Mouse (Mus musculus): ENCODE measurements around the gene Hypk. TPM values are rescaled to one million over a fixed set of nuclear protein-coding genes. Genes with fewer than 3 reads are reported as not detected.

Hypk gene
- total and polyA plus RNA-seq, 3 experiments: 17.6 to 79.7 TPM; not detected in 1

- H3K36me3 ChIP-seq (ENCODE audit: control insufficient read depth in 1 of 2, insufficient read depth in 2 of 2, low read length in 2 of 2): peaks cover 0 to 30% of the 10 kb centered on the region in 2 experiments; a peak in 2 of 4 replicates
- peak; percentile 71 for DNase-seq (ENCODE audit: low read depth, low spot score)
- peak overlapping the region; percentile 49 to 65 for H3K4me3 ChIP-seq (ENCODE audit: control insufficient read depth in 1 of 2, insufficient read depth in 1 of 2, low read depth in 2 of 2, low read length in 2 of 2)
- no peak for TF ChIP-seq SIN3A (IDR thresholded peaks at IDR 0.05; ENCODE audit: low read length)
- 0 out of 2 replicates have a peak, but pooled peaks have one; percentile 23 for TF ChIP-seq MAZ (IDR thresholded peaks at IDR 0.05; ENCODE audit: low read depth, low read length)
- no peak for TF ChIP-seq USF2 (IDR thresholded peaks at IDR 0.05; ENCODE audit: borderline replicate concordance in 1 of 2, insufficient read depth in 1 of 2, low read depth in 1 of 2, low read length in 2 of 2)
- peak; percentile 18; the same call in 1 of the 2 replicates for TF ChIP-seq RAD21 (IDR thresholded peaks at IDR 0.05; ENCODE audit: low read depth, low read length)
- TF ChIP-seq RCOR1 (IDR thresholded peaks at IDR 0.05; ENCODE audit: low read depth, low read length): peak; percentile 82
- no peak for TF ChIP-seq TBP (IDR thresholded peaks at IDR 0.05; ENCODE audit: low read depth, low read length)
- 0 out of 2 replicates have a peak, but pooled peaks have one; percentile 17 for TF ChIP-seq SMC3 (IDR thresholded peaks at IDR 0.05; ENCODE audit: low read depth, low read length)
- TF ChIP-seq CTCF (IDR thresholded peaks at IDR 0.05 in 2 of 3, conservative IDR thresholded peaks at IDR 0.05 in 1 of 3; ENCODE audit: control insufficient read depth in 1 of 3, insufficient read depth in 1 of 3, low read depth in 2 of 3, low read length in 3 of 3, poor library complexity in 1 of 3, severe bottlenecking in 1 of 3): peak in 1 of 3 experiments; percentile 42; a peak in 2 of 6 replicates
- TF ChIP-seq USF1 (IDR thresholded peaks at IDR 0.05; ENCODE audit: low read depth, low read length): no peak
- H3K27me3 ChIP-seq (ENCODE audit: control insufficient read depth in 1 of 2, insufficient read depth in 2 of 2, low read length in 2 of 2): no peaks in the 10 kb centered on the region
- no peaks in the 10 kb centered on the region for H3K9me3 ChIP-seq (replicated peaks; ENCODE audit: insufficient read depth, low read length)
- H3K4me1 ChIP-seq (ENCODE audit: control insufficient read depth in 1 of 2, insufficient read depth in 2 of 2, low read length in 2 of 2): peaks cover 18 to 39% of the 10 kb centered on the region in 2 experiments
- H3K79me2 ChIP-seq (ENCODE audit: control insufficient read depth, insufficient read depth, low read length, poor library complexity): peaks cover 19% of the 10 kb centered on the region
- H3K9ac ChIP-seq (ENCODE audit: control insufficient read depth, low read depth, low read length, poor library complexity, severe bottlenecking): peak overlapping the region; percentile 62
- H3K27ac ChIP-seq (ENCODE audit: control insufficient read depth, low read depth, low read length): peak overlapping the region; percentile 90
Measured at GRCm38 (mm10) chr2:121448136-121448535, 5.0 kb upstream of the Hypk start.

- Histone ChIP-seq H3K9me3 (replicated peaks; ENCODE audit: insufficient read depth, low read length) (no peaks in the 10 kb centered on the region), H3K36me3 (ENCODE audit: control insufficient read depth in 1 of 2, insufficient read depth in 2 of 2, low read length in 2 of 2) (peaks cover 0 to 30% of the 10 kb centered on the region in 2 experiments; a peak in 2 of 4 replicates), H3K9ac (ENCODE audit: control insufficient read depth, low read depth, low read length, poor library complexity, severe bottlenecking) (peak within 1 kb of the TSS; percentile 84), H3K27me3 (ENCODE audit: control insufficient read depth in 1 of 2, insufficient read depth in 2 of 2, low read length in 2 of 2) (no peaks in the 10 kb centered on the region), H3K27ac (ENCODE audit: control insufficient read depth, low read depth, low read length) (peak within 1 kb of the TSS; percentile 90), H3K79me2 (ENCODE audit: control insufficient read depth, insufficient read depth, low read length, poor library complexity) (peaks cover 19% of the 10 kb centered on the region), H3K4me3 (ENCODE audit: control insufficient read depth in 1 of 2, insufficient read depth in 1 of 2, low read depth in 2 of 2, low read length in 2 of 2) (peak within 1 kb of the TSS; percentile 82 to 89), H3K4me1 (ENCODE audit: control insufficient read depth in 1 of 2, insufficient read depth in 2 of 2, low read length in 2 of 2) (peaks cover 18 to 39% of the 10 kb centered on the region in 2 experiments)
- peak; percentile 99 for DNase-seq (ENCODE audit: low read depth, low spot score)
- TF ChIP-seq BHLHE40 (IDR thresholded peaks at IDR 0.05; ENCODE audit: borderline replicate concordance, low read depth, low read length) (peak; percentile 97), ZMIZ1 (IDR thresholded peaks at IDR 0.05; ENCODE audit: low read depth, low read length) (peak; percentile 76), MYB (IDR thresholded peaks at IDR 0.05; ENCODE audit: low read depth, low read length) (no peak), RCOR1 (IDR thresholded peaks at IDR 0.05; ENCODE audit: low read depth, low read length) (no peak), MYC (IDR thresholded peaks at IDR 0.05; ENCODE audit: low read depth, low read length) (peak; percentile 33; the same call in 1 of the 2 replicates), E2F4 (IDR thresholded peaks at IDR 0.05; ENCODE audit: borderline replicate concordance, low read depth, low read length) (no peak), EP300 (IDR thresholded peaks at IDR 0.05; ENCODE audit: low read depth in 1 of 2, low read length in 2 of 2) (0 out of 4 replicates have a peak, but pooled peaks of 1 of the 2 experiments have one; percentile 21), POLR2AphosphoS5 (IDR thresholded peaks at IDR 0.05; ENCODE audit: borderline replicate concordance, low read depth, low read length) (no peak), MAFK (IDR thresholded peaks at IDR 0.05; ENCODE audit: borderline replicate concordance, low read depth, low read length) (no peak), CTCF (IDR thresholded peaks at IDR 0.05 in 2 of 3, conservative IDR thresholded peaks at IDR 0.05 in 1 of 3; ENCODE audit: control insufficient read depth in 1 of 3, insufficient read depth in 1 of 3, low read depth in 2 of 3, low read length in 3 of 3, poor library complexity in 1 of 3, severe bottlenecking in 1 of 3) (no peak), SMC3 (IDR thresholded peaks at IDR 0.05; ENCODE audit: low read depth, low read length) (no peak), POLR2A (IDR thresholded peaks at IDR 0.05; ENCODE audit: control insufficient read depth in 1 of 2, insufficient read depth in 1 of 2, low read depth in 1 of 2, low read length in 2 of 2, poor library complexity in 1 of 2) (peak; percentile 90 to 91), ZNF384 (IDR thresholded peaks at IDR 0.05; ENCODE audit: low read depth, low read length) (no peak), RAD21 (IDR thresholded peaks at IDR 0.05; ENCODE audit: low read depth, low read length) (no peak), CHD1 (IDR thresholded peaks at IDR 0.05; ENCODE audit: low read depth, low read length) (no peak), MAX (IDR thresholded peaks at IDR 0.05; ENCODE audit: low read length) (peak; percentile 97), MEF2A (IDR thresholded peaks at IDR 0.05; ENCODE audit: extremely low read depth, insufficient replicate concordance, low read depth, low read length, poor library complexity, severe bottlenecking) (no peak), ZC3H11A (IDR thresholded peaks at IDR 0.05; ENCODE audit: low read depth, low read length) (no peak), TBP (IDR thresholded peaks at IDR 0.05; ENCODE audit: low read depth, low read length) (0 out of 2 replicates have a peak, but pooled peaks have one; percentile 50), ETS1 (IDR thresholded peaks at IDR 0.05; ENCODE audit: low read depth, low read length) (peak; percentile 86), USF2 (IDR thresholded peaks at IDR 0.05; ENCODE audit: borderline replicate concordance in 1 of 2, insufficient read depth in 1 of 2, low read depth in 1 of 2, low read length in 2 of 2) (peak; percentile 89 to 97), SIN3A (IDR thresholded peaks at IDR 0.05; ENCODE audit: low read length) (peak; percentile 39; the same call in 1 of the 2 replicates), MXI1 (IDR thresholded peaks at IDR 0.05; ENCODE audit: low read depth, low read length) (peak; percentile 93), MAZ (IDR thresholded peaks at IDR 0.05; ENCODE audit: low read depth, low read length) (no peak), GABPA (IDR thresholded peaks at IDR 0.05; ENCODE audit: low read depth, low read length) (no peak)
Measured at GRCm38 (mm10) chr2:121448739-121449535, 4.2 kb upstream of the Hypk start, which contains the start of gene Serf2. Gene Serf2 (plus strand): TSS chr2:121449195.
